Comparison of ENCODE assay signal across 9 mouse cellular contexts in the genomic region with DNA sequence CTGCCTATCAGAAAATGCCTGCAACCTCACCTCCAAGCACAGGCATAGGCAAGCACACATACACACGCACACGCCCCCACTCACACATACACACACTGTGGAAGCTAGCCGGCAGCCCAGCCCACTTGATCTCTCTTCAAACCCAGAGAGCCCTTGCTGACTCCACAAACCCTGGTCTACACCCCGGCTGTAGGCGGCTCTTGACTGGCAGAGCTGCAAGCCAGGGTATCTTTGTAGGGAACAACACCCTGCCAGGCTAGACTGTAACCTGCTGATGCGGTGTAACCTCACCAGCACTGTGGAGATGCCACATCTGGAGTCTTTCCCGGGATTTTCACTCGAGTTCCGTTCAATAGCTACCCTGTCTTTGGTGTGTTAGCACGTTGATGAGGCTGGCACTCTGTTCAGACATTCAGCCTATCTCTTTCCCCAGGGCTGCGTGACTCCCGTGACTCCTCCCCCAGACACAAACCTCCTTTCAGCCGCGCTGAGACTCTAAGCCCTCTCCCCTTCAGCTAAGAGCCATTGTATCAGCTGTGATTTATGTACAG.
DNase-seq lines count a peak whose midpoint lies in the region; ATAC-seq and TF ChIP-seq lines count a peak whose summit lies in the region.
"Had no signal": no experiment of that assay in that cellular context is flagged by ENCODE, and none has a peak within 500 bp of the region (broad histone marks: within the 10 kb centered on the region; RNA-seq: fewer than 3 reads in every experiment).

No protein-coding gene starts in this region.

- H3K27ac ChIP-seq in liver, embryonic 12.5 days, result no peak overlapping the region
- H3K27ac ChIP-seq in forebrain, postnatal 0 days (ENCODE audit: low read depth, low read length), result peak overlapping the region; percentile 95
- H3K27ac ChIP-seq in intestine, embryonic 16.5 days (ENCODE audit: low read length), result no peak overlapping the region
- H3K27ac ChIP-seq in stomach, embryonic 14.5 days (ENCODE audit: low read length), result peak overlapping the region; percentile 61; the same call in 1 of the 2 replicates

- 0 out of 2 replicates have a peak, but pooled peaks have one; percentile 14 for TF ChIP-seq CTCF in forebrain, postnatal 0 days (IDR thresholded peaks at IDR 0.05; ENCODE audit: low read depth)

- DNase-seq in liver, result no peak
- peak; percentile 92 for DNase-seq in forebrain, postnatal 0 days
- peak; percentile 13 for DNase-seq in lung, postnatal 36 days
- no peak for DNase-seq in spleen, adult 12 weeks (ENCODE audit: low spot score)
- DNase-seq in kidney, adult 11 months, result no peak

- H3K4me1 ChIP-seq in liver, embryonic 12.5 days, result no peaks in the 10 kb centered on the region
- peaks cover 48% of the 10 kb centered on the region for H3K4me1 ChIP-seq in forebrain, postnatal 0 days (ENCODE audit: insufficient read depth)
- H3K4me1 ChIP-seq in intestine, embryonic 16.5 days (ENCODE audit: control insufficient read depth, insufficient read depth, low read length), result peaks cover 15% of the 10 kb centered on the region
- H3K4me1 ChIP-seq in stomach, embryonic 14.5 days (ENCODE audit: control insufficient read depth, insufficient read depth, low read length), result peaks cover 23% of the 10 kb centered on the region; the same call in 1 of the 2 replicates

- 34% methylated on average over 14 of the region's 14 CpGs for WGBS in liver, embryonic 12.5 days (ENCODE audit: insufficient replicate concordance)
- WGBS in forebrain, postnatal 0 days, result 5% methylated on average over 14 of the region's 14 CpGs
- WGBS in intestine, embryonic 16.5 days, result 19% methylated on average over 14 of the region's 14 CpGs
- WGBS in stomach, embryonic 14.5 days, result 16% methylated on average over 14 of the region's 14 CpGs

- no peak for ATAC-seq in liver, embryonic 12.5 days
- ATAC-seq in forebrain, postnatal 0 days, result peak; percentile 94
- peak; percentile 22 for ATAC-seq in intestine, embryonic 16.5 days
- peak; percentile 62 for ATAC-seq in stomach, embryonic 14.5 days (ENCODE audit: insufficient number of reproducible peaks, insufficient read depth, low FRiP score, low read depth)
- ATAC-seq: Patski had no signal

- no peak overlapping the region for H3K9ac ChIP-seq in liver, embryonic 12.5 days
- peak overlapping the region; percentile 75 for H3K9ac ChIP-seq in forebrain, postnatal 0 days
- 0 out of 2 replicates have a peak overlapping the region, but pooled peaks have one; percentile 15 for H3K9ac ChIP-seq in intestine, embryonic 16.5 days (ENCODE audit: low read depth, low read length)
- H3K9ac ChIP-seq in stomach, embryonic 14.5 days (replicated peaks; ENCODE audit: low read depth, low read length), result peak overlapping the region; percentile 25; the same call in 1 of the 2 replicates

- H3K4me2 ChIP-seq in liver, embryonic 12.5 days, result peak overlapping the region; percentile 14; the same call in 1 of the 2 replicates
- H3K4me2 ChIP-seq in forebrain, postnatal 0 days (ENCODE audit: low read depth), result peak overlapping the region; percentile 60
- H3K4me2 ChIP-seq in intestine, embryonic 16.5 days (ENCODE audit: low read depth, low read length), result peak overlapping the region; percentile 0
- H3K4me2 ChIP-seq in stomach, embryonic 14.5 days (replicated peaks; ENCODE audit: low read depth, low read length), result peak overlapping the region; percentile 42

- H3K36me3 ChIP-seq in liver, embryonic 12.5 days, result no peaks in the 10 kb centered on the region
- H3K36me3 ChIP-seq in forebrain, postnatal 0 days (ENCODE audit: insufficient read depth), result no peaks in the 10 kb centered on the region
- no peaks in the 10 kb centered on the region for H3K36me3 ChIP-seq in intestine, embryonic 16.5 days (ENCODE audit: control insufficient read depth, insufficient read depth, low read length)
- no peaks in the 10 kb centered on the region for H3K36me3 ChIP-seq in stomach, embryonic 14.5 days (ENCODE audit: control insufficient read depth, insufficient read depth, low read length)

- H3K27me3 ChIP-seq in liver, embryonic 12.5 days (replicated peaks), result peaks cover 10% of the 10 kb centered on the region; the same call in 1 of the 2 replicates
- H3K27me3 ChIP-seq in forebrain, postnatal 0 days (ENCODE audit: insufficient read depth, low read length), result no peaks in the 10 kb centered on the region
- H3K27me3 ChIP-seq in intestine, embryonic 16.5 days (replicated peaks; ENCODE audit: control insufficient read depth, insufficient read depth, low read length), result no peaks in the 10 kb centered on the region
- H3K27me3 ChIP-seq in stomach, embryonic 14.5 days (ENCODE audit: control insufficient read depth, insufficient read depth, low read length), result no peaks in the 10 kb centered on the region
- H3K27me3 ChIP-seq: Patski had no signal

- no peaks in the 10 kb centered on the region for H3K9me3 ChIP-seq in liver, embryonic 12.5 days (replicated peaks)
- H3K9me3 ChIP-seq in forebrain, postnatal 0 days (ENCODE audit: low read length), result no peaks in the 10 kb centered on the region
- no peaks in the 10 kb centered on the region for H3K9me3 ChIP-seq in intestine, embryonic 16.5 days (ENCODE audit: control insufficient read depth, low read length)
- no peaks in the 10 kb centered on the region for H3K9me3 ChIP-seq in stomach, embryonic 14.5 days (ENCODE audit: control insufficient read depth, low read depth, low read length)

- no peak overlapping the region for H3K4me3 ChIP-seq in liver, embryonic 12.5 days
- H3K4me3 ChIP-seq in forebrain, postnatal 0 days (ENCODE audit: low read depth, low read length), result peak overlapping the region; percentile 40
- H3K4me3 ChIP-seq in intestine, embryonic 16.5 days (ENCODE audit: low read length), result 0 out of 2 replicates have a peak overlapping the region, but pooled peaks have one; percentile 16
- H3K4me3 ChIP-seq in stomach, embryonic 14.5 days (ENCODE audit: low read depth, low read length), result peak overlapping the region; percentile 9; the same call in 1 of the 2 replicates

Comparison
In these comparisons a context has a peak if more than half of its experiments do, and no peak if none do; other contexts are left out.
1. H3K27ac ChIP-seq: peak in forebrain, postnatal 0 days (single experiment) and stomach, embryonic 14.5 days (single experiment); none in liver, embryonic 12.5 days (single experiment) and intestine, embryonic 16.5 days (single experiment).
2. H3K4me2 ChIP-seq: peak in every context shown above with its lines; median percentile 60 in forebrain, postnatal 0 days; 42 in stomach, embryonic 14.5 days; 14 in liver, embryonic 12.5 days; 0 in intestine, embryonic 16.5 days.
3. DNase-seq: peak in forebrain, postnatal 0 days (single experiment) and lung, postnatal 36 days (single experiment); none in liver (single experiment), spleen, adult 12 weeks (single experiment) and kidney, adult 11 months (single experiment).